Mouse (Mus musculus) CH12.LX (cell line): ENCODE data around the gene Mgll.

ENCODE experiments used
- CTCF ChIP-seq, 2 experiments: IDR thresholded peaks in 1 of 2; conservative IDR thresholded peaks in 1 of 2; 2 replicates each; pipeline ENCODE4 v1.5.1; 2011 to 2012; ENCODE audit warnings: low read depth in 2 of 2, low read length in 2 of 2, improper control_type of control experiment in 1 of 2, inconsistent platforms in 1 of 2, mild to moderate bottlenecking in 1 of 2, moderate library complexity in 1 of 2
- EP300 ChIP-seq: IDR thresholded peaks from 2 replicates; pipeline ENCODE4 v1.6.1; 2011; ENCODE audit warnings: low read length, improper control_type of control experiment
- IRF4 ChIP-seq: IDR thresholded peaks from 2 replicates; pipeline ENCODE4 v1.6.1; 2014; ENCODE audit warnings: low read depth, mild to moderate bottlenecking, inconsistent platforms, low read length, improper control_type of control experiment
- POLR2A ChIP-seq: IDR thresholded peaks from 2 replicates; pipeline ENCODE4 v1.6.1; 2011; ENCODE audit warnings: low read depth, mild to moderate bottlenecking, improper control_type of control experiment, low read length
- RCOR1 ChIP-seq: conservative IDR thresholded peaks from 2 replicates; pipeline ENCODE4 v1.6.1; 2012; ENCODE audit warnings: low read depth, mild to moderate bottlenecking, inconsistent platforms, low read length, improper control_type of control experiment
- USF1 ChIP-seq: IDR thresholded peaks from 2 replicates; pipeline ENCODE4 v1.6.1; 2014; ENCODE audit warnings: low read depth, mild to moderate bottlenecking, inconsistent platforms, low read length, improper control_type of control experiment
- ZC3H11A ChIP-seq: IDR thresholded peaks from 2 replicates; pipeline ENCODE4 v1.6.1; 2012; ENCODE audit warnings: low read depth, mild to moderate bottlenecking, inconsistent platforms, low read length, improper control_type of control experiment

DNA sequence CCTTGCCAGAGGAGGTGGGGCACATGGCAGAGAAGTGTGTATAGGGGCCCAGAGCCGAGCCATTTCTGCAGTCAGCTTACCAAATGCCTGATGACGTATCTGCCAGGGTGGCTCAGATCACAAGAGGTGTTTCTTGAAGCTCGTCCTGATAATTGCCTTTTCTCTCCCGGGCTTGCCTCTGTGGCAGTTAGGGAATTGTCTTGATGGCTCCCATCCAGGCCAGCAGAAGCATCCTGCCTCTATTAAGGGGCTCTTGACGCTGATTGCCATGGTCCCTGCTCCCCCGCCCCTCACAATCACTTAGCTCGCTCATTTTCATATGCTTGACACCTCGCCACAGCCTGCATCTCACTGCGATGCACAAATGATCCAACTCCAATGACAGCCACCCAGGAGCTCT is 67.1 kb downstream of the Mgll start:
- no peak for TF ChIP-seq EP300
- TF ChIP-seq CTCF (conservative IDR thresholded peaks at IDR 0.05 in 1 of 2, IDR thresholded peaks at IDR 0.05 in 1 of 2; ENCODE audit: low read depth in 2 of 2, low read length in 2 of 2): no peak
- TF ChIP-seq RCOR1: no peak
- no peak for TF ChIP-seq POLR2A
- TF ChIP-seq USF1: no peak
- TF ChIP-seq ZC3H11A: no peak
- TF ChIP-seq IRF4: no peak
